Mouse (Mus musculus) erythroblast, embryonic 14.5 days (primary cell): ENCODE measurements around the gene Poc5.

ENCODE experiments used
- GATA1 ChIP-seq: IDR thresholded peaks from 2 replicates; pipeline ENCODE4 v1.6.1; 2012; ENCODE audit warnings: low read length, inconsistent platforms, mixed read lengths
- TAL1 ChIP-seq: IDR thresholded peaks from 3 replicates; pipeline ENCODE4 v1.6.1; 2012; ENCODE audit warnings: low read length, inconsistent platforms, mixed read lengths

DNA sequence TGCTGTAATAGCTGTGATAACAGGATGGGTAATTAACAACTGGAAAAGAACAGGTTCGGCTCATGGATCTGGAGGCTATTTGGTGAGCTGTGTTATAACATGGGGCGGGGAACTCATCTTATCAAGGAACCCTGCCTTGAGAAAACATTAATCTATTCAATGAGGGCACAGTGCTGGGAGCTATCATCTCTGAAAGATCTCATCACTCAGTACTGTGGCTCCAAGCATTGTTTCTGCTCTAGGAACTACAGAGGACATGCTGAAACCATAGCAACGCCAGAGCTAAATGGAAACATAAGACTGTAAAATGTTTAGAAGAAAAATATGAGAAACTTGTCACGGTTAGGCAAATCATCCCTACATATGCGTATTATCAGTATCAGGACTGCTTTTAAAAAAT lies 69.9 kb downstream of the Poc5 start:
- TF ChIP-seq GATA1 (no peak), TAL1 (no peak)
